Comparison of ENCODE assay signal across 8 mouse cellular contexts in genomic region chr7:24903444-24903825, GRCm38 (mm10). TPM values are rescaled to one million over a fixed set of nuclear protein-coding genes. Genes with fewer than 3 reads are reported as not detected.
DNase-seq lines count a peak whose midpoint lies in the region; ATAC-seq and TF ChIP-seq lines count a peak whose summit lies in the region.

No protein-coding gene starts in this region.

- no peak for TF ChIP-seq CTCF in E14TG2a.4 (conservative IDR thresholded peaks at IDR 0.05; ENCODE audit: low read length)
- no peak for TF ChIP-seq CTCF in liver, postnatal 0 days (IDR thresholded peaks at IDR 0.05; ENCODE audit: low read depth)

- no peak for TF ChIP-seq EP300 in liver, postnatal 0 days (IDR thresholded peaks at IDR 0.05; ENCODE audit: low read depth)

- peak overlapping the region; percentile 93 for H3K9ac ChIP-seq in heart, embryonic 13.5 days
- peak overlapping the region; percentile 37; the same call in 1 of the 2 replicates for H3K9ac ChIP-seq in forebrain, embryonic 16.5 days (replicated peaks; ENCODE audit: low read depth, low read length)
- peak overlapping the region; percentile 79 for H3K9ac ChIP-seq in liver, postnatal 0 days (replicated peaks)

- WGBS in heart, embryonic 13.5 days: 23% methylated on average over 10 of the region's 10 CpGs
- 37% methylated on average over 10 of the region's 10 CpGs for WGBS in forebrain, embryonic 16.5 days
- 5% methylated on average over 10 of the region's 10 CpGs for WGBS in liver, postnatal 0 days (ENCODE audit: insufficient replicate concordance)

- H3K4me2 ChIP-seq in heart, embryonic 13.5 days: peak overlapping the region; percentile 81
- H3K4me2 ChIP-seq in forebrain, embryonic 16.5 days (ENCODE audit: low read length): peak overlapping the region; percentile 63
- H3K4me2 ChIP-seq in liver, postnatal 0 days (ENCODE audit: low read depth, low read length): peak overlapping the region; percentile 97

- peak overlapping the region; percentile 92 for H3K27ac ChIP-seq in heart, embryonic 13.5 days (replicated peaks)
- no peak overlapping the region; the same call in 1 of the 2 replicates for H3K27ac ChIP-seq in forebrain, embryonic 16.5 days (ENCODE audit: low read length)
- H3K27ac ChIP-seq in liver, postnatal 0 days (ENCODE audit: low read depth): peak overlapping the region; percentile 95

- peaks cover 12% of the 10 kb centered on the region for H3K36me3 ChIP-seq in heart, embryonic 13.5 days
- peaks cover 8% of the 10 kb centered on the region for H3K36me3 ChIP-seq in E14TG2a.4 (ENCODE audit: insufficient read depth, low read length)
- H3K36me3 ChIP-seq in forebrain, embryonic 16.5 days (ENCODE audit: control insufficient read depth, insufficient read depth): 0 out of 2 replicates have a peak, but pooled peaks cover 2% of the 10 kb centered on the region
- H3K36me3 ChIP-seq in liver, postnatal 0 days (replicated peaks; ENCODE audit: insufficient read depth, low read length): peaks cover 12% of the 10 kb centered on the region

- peaks cover 47% of the 10 kb centered on the region for H3K4me1 ChIP-seq in heart, embryonic 13.5 days
- H3K4me1 ChIP-seq in E14TG2a.4 (replicated peaks; ENCODE audit: low read depth, low read length): peaks cover 83% of the 10 kb centered on the region
- H3K4me1 ChIP-seq in forebrain, embryonic 16.5 days (replicated peaks; ENCODE audit: control insufficient read depth, insufficient read depth, low read length): peaks cover 32% of the 10 kb centered on the region
- peaks cover 35% of the 10 kb centered on the region for H3K4me1 ChIP-seq in liver, postnatal 0 days (ENCODE audit: insufficient read depth)

- no peaks in the 10 kb centered on the region for H3K27me3 ChIP-seq in heart, embryonic 13.5 days (replicated peaks)
- H3K27me3 ChIP-seq in E14TG2a.4 (ENCODE audit: insufficient read depth, low read length): no peaks in the 10 kb centered on the region
- H3K27me3 ChIP-seq in forebrain, embryonic 16.5 days (replicated peaks; ENCODE audit: control insufficient read depth, insufficient read depth, low read length): no peaks in the 10 kb centered on the region
- H3K27me3 ChIP-seq in liver, postnatal 0 days (ENCODE audit: insufficient read depth, low read length): no peaks in the 10 kb centered on the region

- H3K9me3 ChIP-seq in heart, embryonic 13.5 days: no peaks in the 10 kb centered on the region
- no peaks in the 10 kb centered on the region for H3K9me3 ChIP-seq in E14TG2a.4 (ENCODE audit: low read length)
- H3K9me3 ChIP-seq in forebrain, embryonic 16.5 days (ENCODE audit: control insufficient read depth, low read length): no peaks in the 10 kb centered on the region
- H3K9me3 ChIP-seq in liver, postnatal 0 days (ENCODE audit: low read length): no peaks in the 10 kb centered on the region

- DNase-seq in heart, postnatal 36 days: no peak
- DNase-seq in liver, postnatal 0 days: no peak
- DNase-seq in Muller cell, postnatal 12 days (ENCODE audit: inconsistent ontology term): no peak
- no peak for DNase-seq in adrenal gland, postnatal 10 days
- DNase-seq in spleen, postnatal 36 days (ENCODE audit: low spot score in 2 of 2): no peak

- ATAC-seq in heart, embryonic 13.5 days (ENCODE audit: extremely low read depth, insufficient number of reproducible peaks, low FRiP score, low TSS enrichment): no peak
- ATAC-seq in forebrain, embryonic 16.5 days: no peak
- ATAC-seq in liver, postnatal 0 days: no peak

- peak overlapping the region; percentile 84 for H3K4me3 ChIP-seq in heart, embryonic 13.5 days
- peak overlapping the region; percentile 88 for H3K4me3 ChIP-seq in E14TG2a.4 (replicated peaks; ENCODE audit: low read length)
- peak overlapping the region; percentile 68 for H3K4me3 ChIP-seq in forebrain, embryonic 16.5 days (replicated peaks; ENCODE audit: low read length)
- peak overlapping the region; percentile 70 for H3K4me3 ChIP-seq in liver, postnatal 0 days (ENCODE audit: low read depth, low read length)

- intact Hi-C loops in heart, postnatal 36 days (cut with DNase I): loop anchor here (5.0 kb wide), 1 partner anchor 169 kb away; the partner anchor contains the start of genes Grik5 and Zfp574

RNA-seq across cellular contexts. Expression of gene Arhgef1, which starts 0.7 kb away (rescaled TPM):
- 59.0 and 64.0 TPM in 2 replicates for polyA plus RNA-seq in heart, embryonic 13.5 days (2015; fragmentation: Nextera tagmentation; extraction: Ambion mirVana)
- 10 to 100 TPM; 48.8 to 52.8 TPM for total RNA-seq in heart, postnatal 36 days (2021)
- polyA plus RNA-seq in forebrain, embryonic 16.5 days (2015; fragmentation: Nextera tagmentation; extraction: Ambion mirVana): 61.7 and 73.7 TPM in 2 replicates
- 30.2 and 30.4 TPM in 2 replicates for polyA plus RNA-seq in liver, postnatal 0 days (2015; fragmentation: Nextera tagmentation; extraction: Ambion mirVana)
- total RNA-seq in adrenal gland, postnatal 10 days (2021): 100 to 1,000 TPM in 1 of 2 experiments, 10 to 100 TPM in 1; 93.0 to 137 TPM

RNA-seq across cellular contexts. Expression of gene Cd79a, which starts 6.3 kb away (rescaled TPM):
- 0.25 and 0.39 TPM in 2 replicates for polyA plus RNA-seq in heart, embryonic 13.5 days (2015; fragmentation: Nextera tagmentation; extraction: Ambion mirVana)
- total RNA-seq in heart, postnatal 36 days (2021): 1 to 10 TPM; 1.7 to 2.5 TPM
- 0.16 and 0.19 TPM in 2 replicates for polyA plus RNA-seq in forebrain, embryonic 16.5 days (2015; fragmentation: Nextera tagmentation; extraction: Ambion mirVana)
- polyA plus RNA-seq in liver, postnatal 0 days (2015; fragmentation: Nextera tagmentation; extraction: Ambion mirVana): 32.0 and 34.0 TPM in 2 replicates
- total RNA-seq in adrenal gland, postnatal 10 days (2021): 1 to 10 TPM; 9.6 to 9.8 TPM

RNA-seq across cellular contexts. Expression of gene Rps19, which starts 19.3 kb away (rescaled TPM):
- polyA plus RNA-seq in heart, embryonic 13.5 days (2015; fragmentation: Nextera tagmentation; extraction: Ambion mirVana): 1,220 and 1,401 TPM in 2 replicates
- 100 to 1,000 TPM; 514 to 531 TPM for total RNA-seq in heart, postnatal 36 days (2021)
- polyA plus RNA-seq in forebrain, embryonic 16.5 days (2015; fragmentation: Nextera tagmentation; extraction: Ambion mirVana): 1,290 and 1,309 TPM in 2 replicates
- polyA plus RNA-seq in liver, postnatal 0 days (2015; fragmentation: Nextera tagmentation; extraction: Ambion mirVana): 1,140 and 1,164 TPM in 2 replicates
- 1,000 to 10,000 TPM; 1,109 to 1,195 TPM for total RNA-seq in adrenal gland, postnatal 10 days (2021)

RNA-seq across cellular contexts. Expression of gene Dmrtc2, which starts 33.6 kb away (rescaled TPM):
- 0.08 TPM in 1 of 2 replicates, not detected in the other for polyA plus RNA-seq in heart, embryonic 13.5 days (2015; fragmentation: Nextera tagmentation; extraction: Ambion mirVana)
- total RNA-seq in heart, postnatal 36 days (2021): not detected
- polyA plus RNA-seq in forebrain, embryonic 16.5 days (2015; fragmentation: Nextera tagmentation; extraction: Ambion mirVana): not detected in 2 replicates
- not detected in 2 replicates for polyA plus RNA-seq in liver, postnatal 0 days (2015; fragmentation: Nextera tagmentation; extraction: Ambion mirVana)
- not detected for total RNA-seq in adrenal gland, postnatal 10 days (2021)

RNA-seq across cellular contexts. Expression of gene Lypd4, which starts 33.7 kb away (rescaled TPM):
- not detected in 2 replicates for polyA plus RNA-seq in heart, embryonic 13.5 days (2015; fragmentation: Nextera tagmentation; extraction: Ambion mirVana)
- not detected for total RNA-seq in heart, postnatal 36 days (2021)
- polyA plus RNA-seq in forebrain, embryonic 16.5 days (2015; fragmentation: Nextera tagmentation; extraction: Ambion mirVana): not detected in 2 replicates
- not detected in 2 replicates for polyA plus RNA-seq in liver, postnatal 0 days (2015; fragmentation: Nextera tagmentation; extraction: Ambion mirVana)
- total RNA-seq in adrenal gland, postnatal 10 days (2021): not detected

Comparison
In these comparisons a context has a peak if more than half of its experiments do, and no peak if none do; other contexts are left out.
1. H3K9ac ChIP-seq: peak in every context shown above with its lines; median percentile 93 in heart, embryonic 13.5 days; 79 in liver, postnatal 0 days; 37 in forebrain, embryonic 16.5 days.
2. RNA of gene Cd79a, which starts 6.3 kb away (polyA plus RNA-seq): 32.0 to 34.0 TPM in liver, postnatal 0 days; 0.25 to 0.39 TPM in heart, embryonic 13.5 days and 0.16 to 0.19 TPM in forebrain, embryonic 16.5 days; every median in the first group is over 10 times any median in the second.
3. Peak in every context shown above with its lines, with median percentiles within 50 percentile points of each other: H3K4me2 ChIP-seq and H3K4me3 ChIP-seq.